Mouse (Mus musculus) heart, adult 9 months (tissue): ENCODE data around the gene Grip1.

Experiments
- DNase-seq, 2 experiments: peaks; one replicate each; pipeline ENCODE4 v3.0.0; 2022; ENCODE audit warnings: low spot score in 2 of 2

The Grip1 gene

DNA sequence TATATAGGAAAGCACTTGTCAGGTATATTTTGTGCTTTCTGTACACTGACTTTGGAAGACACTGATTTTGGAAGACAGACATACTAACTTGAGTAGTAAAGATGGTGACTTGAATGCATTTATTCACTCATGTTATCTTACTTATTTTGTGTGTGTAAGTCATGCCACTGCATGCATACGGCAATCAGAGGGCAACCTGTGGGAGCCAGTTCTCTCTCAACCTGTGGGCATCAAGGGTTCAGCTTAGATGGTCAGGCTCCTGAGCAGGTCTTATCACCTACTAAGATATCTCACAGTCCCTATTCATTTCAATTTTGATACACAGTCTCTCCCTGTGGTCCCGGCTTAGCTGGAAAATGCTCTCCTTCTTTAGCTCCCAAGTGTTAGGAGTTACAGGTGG lies 5.4 kb downstream of the Grip1 start:
- no peak for DNase-seq

DNA sequence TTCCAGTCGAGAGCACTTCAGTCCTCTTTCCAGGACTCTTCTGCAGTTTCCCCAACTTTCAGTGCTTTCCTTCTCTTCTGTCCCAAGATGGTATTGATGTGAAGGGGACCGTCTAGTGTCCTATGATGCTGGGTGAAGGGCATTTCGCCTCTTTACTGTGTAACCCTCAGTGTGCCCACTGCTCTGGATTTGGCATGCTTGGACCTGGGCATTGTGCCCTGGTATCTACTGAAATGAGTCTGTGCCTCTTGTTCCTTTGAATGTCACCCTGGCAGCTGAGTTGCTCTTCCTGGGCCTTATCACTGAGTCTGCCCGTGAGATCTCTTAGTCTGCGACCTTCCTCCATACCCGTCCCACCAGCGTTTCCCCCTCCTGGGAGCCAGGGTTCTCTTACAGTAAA lies 9.7 kb downstream of the Grip1 start:
- peak; percentile 8 to 15 for DNase-seq

DNA sequence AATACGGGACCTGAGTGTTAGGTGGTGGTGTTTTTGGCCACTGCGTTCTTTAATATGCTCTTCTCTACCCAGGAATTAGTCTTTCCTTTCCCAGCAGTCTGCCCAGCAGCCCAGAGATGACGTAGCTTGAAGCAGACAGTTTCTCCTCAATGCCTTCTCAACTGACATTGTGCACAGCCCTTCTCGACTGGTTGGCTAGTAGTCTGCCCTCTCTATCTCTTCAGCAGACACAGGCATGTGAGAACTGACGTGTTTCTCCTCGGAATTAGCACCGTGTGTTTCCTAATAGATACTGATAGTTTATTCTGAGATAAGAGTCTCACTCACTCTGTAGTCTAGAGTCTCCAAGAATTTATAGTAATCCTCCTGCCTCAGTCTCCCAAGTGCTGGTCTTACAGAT lies 10.2 kb downstream of the Grip1 start:
- DNase-seq: no peak

DNA sequence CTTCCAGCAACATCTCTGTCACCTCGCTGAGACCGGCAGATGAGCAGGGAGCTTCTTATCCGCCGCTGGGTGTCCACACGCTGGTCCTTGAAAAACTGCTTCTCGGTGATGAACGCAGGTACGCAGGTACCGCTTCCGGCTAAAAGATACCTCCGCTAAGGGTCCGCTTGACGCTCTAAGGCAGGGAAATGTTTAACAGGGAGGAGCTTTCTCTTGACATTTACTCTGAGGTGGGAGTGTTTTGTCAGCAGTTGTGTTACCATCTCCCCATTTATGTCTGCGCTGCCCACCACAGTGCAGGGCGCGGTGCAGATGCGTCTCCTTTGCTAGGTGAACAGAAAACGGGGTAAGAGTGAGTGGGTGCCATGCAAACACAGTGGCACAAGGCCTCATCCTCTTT lies 14.3 kb downstream of the Grip1 start:
- DNase-seq: no peak

DNA sequence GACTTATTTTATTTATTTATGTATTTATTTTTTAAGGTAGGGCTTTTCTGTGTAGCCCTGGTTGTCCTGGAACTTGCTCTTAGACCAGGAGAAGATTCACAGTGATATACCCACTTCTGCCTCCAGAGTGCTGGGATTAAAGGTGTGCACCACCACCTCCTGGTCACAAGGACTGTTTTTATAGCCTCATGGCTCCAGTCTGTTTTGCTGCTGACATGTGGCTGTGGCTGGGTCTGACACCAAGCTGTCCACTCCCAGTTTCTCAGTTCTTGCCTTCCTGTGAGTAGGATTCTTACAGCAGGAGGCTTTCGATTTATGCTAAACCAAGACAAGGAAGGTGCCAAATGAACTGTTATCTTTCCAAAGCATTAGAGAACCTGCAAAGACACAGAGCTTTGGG lies 16.5 kb downstream of the Grip1 start:
- DNase-seq: no peak

- no peak for DNase-seq
Observed at GRCm38 (mm10) chr10:119475166-119475565, 21.5 kb downstream of the Grip1 start.

DNA sequence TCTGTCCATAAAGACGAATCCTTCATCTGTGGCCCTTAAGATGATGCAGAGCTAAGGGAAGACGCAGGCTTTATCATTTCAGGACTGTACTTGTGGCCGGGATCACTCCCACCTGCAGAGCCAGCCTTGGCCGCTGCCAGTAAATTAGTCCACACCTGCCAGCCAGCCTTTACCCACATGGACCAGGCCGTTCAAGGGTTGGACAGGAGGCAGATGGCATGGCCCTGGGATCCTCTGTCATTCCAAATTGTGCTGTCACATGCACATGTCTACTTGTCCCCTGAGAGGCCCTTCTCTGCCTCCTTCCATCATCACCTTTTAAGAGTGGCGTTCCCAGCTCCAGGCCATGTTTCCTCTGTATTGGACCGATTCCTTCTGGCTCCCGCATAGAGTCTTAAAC lies 24.0 kb downstream of the Grip1 start:
- no peak for DNase-seq

DNA sequence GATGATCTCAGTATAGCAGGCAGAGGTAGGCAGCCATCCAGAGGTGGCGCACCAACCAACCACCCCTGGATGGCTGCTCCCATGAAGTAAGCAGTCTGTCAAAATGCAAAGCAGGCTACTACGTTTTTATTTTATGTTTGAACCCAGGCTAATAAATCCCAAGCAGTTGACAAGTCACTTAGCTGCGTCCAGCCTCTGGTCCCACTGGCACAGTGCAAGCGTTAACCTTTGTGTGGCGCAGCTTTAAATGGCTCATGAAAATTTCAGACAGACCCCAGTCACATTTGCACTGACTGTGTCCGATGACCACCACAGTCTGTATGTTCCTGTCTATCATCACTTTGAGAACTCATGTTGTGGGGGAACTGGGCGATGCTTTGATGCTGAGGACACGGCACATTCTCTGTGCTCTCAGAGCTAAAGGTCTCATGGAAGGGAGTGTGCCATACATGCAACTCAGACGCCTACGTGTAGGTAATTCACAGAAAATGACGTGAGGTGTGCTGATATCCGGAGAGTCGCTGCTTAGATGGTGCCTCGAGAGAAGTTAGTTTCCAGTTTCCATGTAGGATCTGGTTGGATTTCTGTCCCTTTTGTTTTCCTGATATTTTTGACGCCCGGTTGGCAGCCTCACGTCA lies 29.6 kb downstream of the Grip1 start:
- DNase-seq: no peak

DNA sequence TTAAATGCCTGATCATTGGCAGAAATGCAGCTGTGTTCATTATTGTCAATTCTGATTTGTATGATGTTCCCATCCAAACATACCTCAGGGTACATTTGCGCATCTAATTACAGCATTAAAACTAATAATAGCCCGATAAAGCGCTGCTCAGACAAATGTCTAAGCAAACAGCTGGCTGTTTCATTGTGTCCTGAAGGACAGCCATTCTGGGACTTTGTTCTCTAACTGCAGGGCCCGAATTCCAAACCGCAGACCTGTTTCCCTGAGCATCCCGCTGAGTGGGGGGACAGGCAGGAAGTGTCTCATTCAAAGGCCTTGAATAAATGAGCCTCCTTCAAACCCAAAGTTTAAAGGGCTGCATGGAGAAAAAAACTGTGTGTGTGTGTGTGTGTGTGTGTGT lies 30.1 kb downstream of the Grip1 start:
- DNase-seq: no peak

GRCm38 (mm10) chr10:119486936-119487335 lies 33.3 kb downstream of the Grip1 start:
- DNase-seq: no peak

- no peak for DNase-seq
Observed at GRCm38 (mm10) chr10:119490831-119491230, 37.2 kb downstream of the Grip1 start.

DNA sequence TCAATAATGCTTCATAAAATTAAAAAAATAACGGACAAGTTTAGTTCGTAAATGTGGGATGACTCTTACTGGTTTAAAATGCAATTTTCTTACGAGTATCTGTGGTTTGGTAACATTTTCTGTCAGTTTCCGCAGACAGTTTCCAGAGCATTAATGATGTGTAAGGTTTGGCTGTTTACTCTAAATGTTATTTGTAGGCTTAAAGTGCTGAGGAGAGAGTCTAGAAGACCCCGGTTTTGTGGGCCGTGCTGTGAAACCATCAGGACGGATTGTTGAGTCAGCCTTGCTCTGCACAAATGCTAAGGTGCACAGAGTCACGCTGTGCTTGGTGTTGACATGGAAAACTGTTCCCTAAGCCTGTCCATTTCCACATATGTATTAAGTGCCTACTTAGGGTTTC lies 41.7 kb downstream of the Grip1 start:
- no peak for DNase-seq

- DNase-seq: no peak
Observed at GRCm38 (mm10) chr10:119496221-119496620, 42.6 kb downstream of the Grip1 start.

DNA sequence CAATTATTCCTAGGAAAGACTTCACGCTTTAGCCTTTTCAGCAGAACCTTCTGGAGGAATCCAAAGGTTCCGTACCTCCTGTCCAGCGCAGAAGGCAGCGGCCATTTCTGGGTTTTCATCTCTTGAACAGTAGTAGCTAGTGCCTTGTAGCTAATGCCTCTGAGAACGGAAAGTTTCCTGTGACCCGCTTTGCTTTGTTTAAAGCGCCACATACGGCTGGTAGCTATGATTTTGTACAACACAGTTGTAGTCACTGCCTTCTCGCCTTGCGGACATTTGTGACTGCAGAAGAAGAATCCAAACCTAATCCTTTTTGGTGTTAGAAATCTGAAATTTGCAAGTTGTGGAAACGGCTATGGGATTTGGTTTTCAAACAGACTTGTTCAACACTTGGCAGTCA lies 68.1 kb downstream of the Grip1 start:
- DNase-seq: no peak

DNA sequence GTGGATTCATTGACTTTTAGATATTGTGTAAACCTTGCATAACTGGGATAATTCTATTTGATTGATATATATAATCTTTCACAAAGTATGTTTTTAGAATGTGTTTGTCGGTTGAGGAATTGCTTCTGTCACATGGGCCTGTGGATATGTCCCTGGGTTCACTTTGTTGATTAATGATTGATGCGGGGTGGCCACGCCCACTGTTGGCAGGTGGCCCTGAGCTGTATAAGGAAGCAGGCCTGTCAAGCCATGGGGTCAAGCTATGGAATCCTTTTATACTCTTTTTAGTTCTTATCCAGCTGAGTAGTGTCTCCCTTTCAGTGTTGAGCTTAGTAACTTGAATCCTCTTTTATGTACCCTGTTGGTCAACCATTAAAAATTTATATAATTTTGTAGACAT lies 72.1 kb downstream of the Grip1 start:
- DNase-seq: no peak

- DNase-seq: no peak
Observed at GRCm38 (mm10) chr10:119534852-119535251, 81.2 kb downstream of the Grip1 start.

DNA sequence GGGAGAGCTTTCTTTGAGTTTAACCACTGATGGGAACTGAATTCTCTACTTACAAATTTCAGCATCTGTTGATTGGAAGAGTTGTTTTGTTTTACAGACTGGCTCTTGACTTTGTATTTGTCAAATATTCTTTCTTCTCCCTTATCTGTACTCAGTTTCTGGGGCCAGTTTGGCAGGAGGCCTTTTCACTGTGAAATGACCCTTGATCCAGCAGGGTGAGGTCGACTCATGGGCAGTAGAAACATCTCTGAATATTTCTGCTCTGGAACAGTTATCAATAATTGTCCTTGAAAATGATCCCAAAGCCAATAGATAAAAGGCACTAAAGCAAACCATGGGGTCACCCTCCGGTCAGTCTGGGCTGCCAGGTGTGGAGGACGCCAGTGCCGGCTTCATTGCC lies 88.0 kb downstream of the Grip1 start:
- no peak for DNase-seq

- no peak for DNase-seq
Observed at GRCm38 (mm10) chr10:119543771-119544170, 90.1 kb downstream of the Grip1 start.

DNA sequence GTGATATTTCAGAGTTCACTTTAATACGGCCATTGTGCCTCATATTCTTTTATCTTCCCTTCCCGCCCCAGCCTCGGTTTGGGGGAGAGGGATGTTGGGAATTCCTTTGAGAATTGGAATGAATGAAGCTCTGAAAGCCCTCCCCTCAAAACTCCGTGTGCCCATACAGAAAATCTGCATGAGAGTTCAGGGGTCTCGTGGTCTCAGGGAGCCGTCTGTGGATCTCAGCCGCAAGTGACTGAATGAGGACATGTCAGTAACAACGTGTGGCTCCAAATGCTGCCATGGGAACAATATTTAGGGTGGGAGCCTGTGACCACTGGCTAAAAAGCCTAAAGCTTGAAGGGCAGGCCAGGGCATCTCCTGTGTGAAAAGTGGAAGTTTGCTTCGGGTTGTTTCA lies 91.1 kb downstream of the Grip1 start:
- DNase-seq: no peak

- DNase-seq: no peak
Observed at GRCm38 (mm10) chr10:119547875-119548274, 94.2 kb downstream of the Grip1 start.

DNA sequence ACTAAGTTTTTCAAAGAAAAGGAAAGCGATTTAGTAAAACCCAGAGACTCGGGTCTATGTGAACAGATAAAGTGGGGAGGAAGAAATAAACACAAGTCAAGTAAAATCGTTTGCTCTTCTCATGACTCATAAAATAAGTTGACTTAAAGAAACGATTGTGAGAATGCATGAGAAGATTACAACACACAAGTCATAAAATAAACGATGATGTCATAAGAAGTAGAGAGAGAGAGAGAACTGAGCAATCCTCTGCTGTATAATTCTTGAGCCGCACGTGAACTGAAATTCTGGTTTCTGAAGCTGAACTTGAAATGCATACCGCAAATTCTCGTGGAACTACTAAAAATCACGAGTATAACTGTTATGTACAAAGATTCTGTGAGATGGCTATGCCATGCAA lies 95.1 kb downstream of the Grip1 start:
- DNase-seq: no peak

- no peak for DNase-seq
Observed at GRCm38 (mm10) chr10:119550630-119551029, 97.0 kb downstream of the Grip1 start.

GRCm38 (mm10) chr10:119556346-119556745 lies 102.7 kb downstream of the Grip1 start:
- DNase-seq: no peak

- DNase-seq: no peak
Observed at GRCm38 (mm10) chr10:119558432-119558831, 104.8 kb downstream of the Grip1 start.
